Mouse (Mus musculus) bone marrow, adult 2 months (tissue): ENCODE data around the gene Gabarap. TPM values are rescaled to one million over a fixed set of nuclear protein-coding genes. Genes with fewer than 3 reads are reported as not detected.

Source experiments
- H3K27ac ChIP-seq: fragments of 200-500 bp; 2 replicates; pipeline ENCODE4 v1.5.1; 2012; ENCODE audit warnings: low read depth, mild to moderate bottlenecking, control low read depth, inconsistent platforms, low read length; ENCODE audit not compliant: control insufficient read depth, poor library complexity, insufficient read depth
- H3K4me1 ChIP-seq: fragments of 200-500 bp; 2 replicates; pipeline ENCODE4 v1.6.1; 2011; ENCODE audit warnings: low read length; ENCODE audit not compliant: control insufficient read depth, insufficient read depth
- H3K4me3 ChIP-seq: fragments of 200-500 bp; replicated peaks from 2 replicates; pipeline ENCODE3; 2011; ENCODE audit warnings: mild to moderate bottlenecking, low read depth, low read length, control low read depth; ENCODE audit not compliant: control insufficient read depth
- CTCF ChIP-seq: fragments of 200-500 bp; IDR thresholded peaks from 2 replicates; pipeline ENCODE4 v1.5.1; 2011; ENCODE audit warnings: low read length, control low read depth; ENCODE audit not compliant: control insufficient read depth, insufficient read depth
- POLR2A ChIP-seq: fragments of 200-500 bp; IDR thresholded peaks from 2 replicates; pipeline ENCODE4 v1.6.1; 2011; ENCODE audit warnings: low read depth, mild to moderate bottlenecking, control low read depth, low read length, borderline replicate concordance; ENCODE audit not compliant: control insufficient read depth
- WGBS: fragments of 180-500 bp; shearing (Covaris S2); methylation state at CpG from one replicate; pipeline ENCODE4 v1.1.7; 2018; 5-methylcytosine and 5-hydroxymethylcytosine counted together
- polyA plus RNA-seq: library from polyadenylated mRNA; stranded (reverse); fragments of >200 nt; gene quantifications from 2 replicates; pipeline ENCODE4 v1.2.4, GENCODE M21; 2011; ENCODE audit warnings: low replicate concordance; ENCODE audit not compliant: missing spikeins, insufficient read depth, insufficient read length

Gabarap gene
- polyA plus RNA-seq, 1 experiment = 443 TPM

DNA sequence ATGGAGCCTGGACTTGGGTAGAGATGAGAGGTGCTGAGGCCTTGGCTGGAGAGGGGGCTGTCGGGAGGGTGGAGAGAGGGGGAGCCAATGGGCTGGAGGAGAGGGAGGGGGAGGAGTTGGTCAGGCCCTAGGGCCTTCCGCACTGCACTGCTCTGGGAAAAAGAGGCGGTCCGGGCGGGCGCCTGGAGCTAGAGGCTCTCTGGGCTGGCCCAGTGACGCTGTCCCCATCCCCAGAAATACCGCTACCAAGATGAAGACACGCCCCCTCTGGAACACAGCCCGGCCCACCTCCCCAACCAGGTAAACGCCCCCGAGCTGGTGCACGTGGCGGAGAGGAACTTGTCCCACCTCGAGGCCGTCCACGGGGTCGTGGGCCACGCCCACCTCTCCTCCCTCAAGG is 35.7 kb downstream of the Gabarap start:
- Histone ChIP-seq H3K27ac (no peak overlapping the region), H3K4me1 (no peaks in the 10 kb centered on the region; the same call in 1 of the 2 replicates), H3K4me3 (no peak overlapping the region)
- WGBS = 73% methylated on average over 19 of the region's 19 CpGs
- TF ChIP-seq POLR2A = no peak
- TF ChIP-seq CTCF = no peak

- TF ChIP-seq POLR2A (no peak), CTCF (no peak)
- 74% methylated on average over 9 of the region's 9 CpGs for WGBS
- Histone ChIP-seq H3K4me3 (no peak overlapping the region), H3K4me1 (no peaks in the 10 kb centered on the region; the same call in 1 of the 2 replicates), H3K27ac (no peak overlapping the region)
These were observed 36.5 kb downstream of the Gabarap start for GRCm38 (mm10) chr11:70027397-70027796.

GRCm38 (mm10) chr11:70028401-70029129 is 37.6 kb downstream of the Gabarap start:
- TF ChIP-seq POLR2A (no peak), CTCF (no peak)
- Histone ChIP-seq H3K27ac (no peak overlapping the region), H3K4me3 (no peak overlapping the region), H3K4me1 (no peaks in the 10 kb centered on the region; the same call in 1 of the 2 replicates)
- 50% methylated on average over 12 of the region's 12 CpGs for WGBS

- Histone ChIP-seq H3K4me3 (no peak overlapping the region), H3K4me1 (no peaks in the 10 kb centered on the region; the same call in 1 of the 2 replicates), H3K27ac (no peak overlapping the region)
- TF ChIP-seq CTCF = no peak
- TF ChIP-seq POLR2A = no peak
- 12% methylated on average over 20 of the region's 20 CpGs for WGBS
These were observed 38.3 kb downstream of the Gabarap start for GRCm38 (mm10) chr11:70029130-70029801.

- TF ChIP-seq CTCF (no peak), POLR2A (no peak)
- no peaks in the 10 kb centered on the region; the same call in 1 of the 2 replicates for H3K4me1 ChIP-seq
- 53% methylated on average over 11 of the region's 11 CpGs for WGBS
- H3K27ac ChIP-seq = peak overlapping the region; percentile 24; the same call in 1 of the 2 replicates
- H3K4me3 ChIP-seq = no peak overlapping the region
These were observed 39.0 kb downstream of the Gabarap start for GRCm38 (mm10) chr11:70029829-70030550.

GRCm38 (mm10) chr11:70030651-70031320 is 39.8 kb downstream of the Gabarap start:
- TF ChIP-seq POLR2A (no peak), CTCF (no peak)
- Histone ChIP-seq H3K27ac (no peak overlapping the region), H3K4me1 (no peaks in the 10 kb centered on the region; the same call in 1 of the 2 replicates), H3K4me3 (no peak overlapping the region)
- WGBS = 88% methylated on average over 28 of the region's 28 CpGs

GRCm38 (mm10) chr11:70031321-70031670 is 40.4 kb downstream of the Gabarap start:
- 93% methylated on average over 11 of the region's 11 CpGs for WGBS
- Histone ChIP-seq H3K4me1 (no peaks in the 10 kb centered on the region; the same call in 1 of the 2 replicates), H3K27ac (no peak overlapping the region), H3K4me3 (no peak overlapping the region)
- TF ChIP-seq CTCF = no peak
- TF ChIP-seq POLR2A = no peak
